Comparison of ENCODE assay signal across 14 mouse cellular contexts in the genomic region with DNA sequence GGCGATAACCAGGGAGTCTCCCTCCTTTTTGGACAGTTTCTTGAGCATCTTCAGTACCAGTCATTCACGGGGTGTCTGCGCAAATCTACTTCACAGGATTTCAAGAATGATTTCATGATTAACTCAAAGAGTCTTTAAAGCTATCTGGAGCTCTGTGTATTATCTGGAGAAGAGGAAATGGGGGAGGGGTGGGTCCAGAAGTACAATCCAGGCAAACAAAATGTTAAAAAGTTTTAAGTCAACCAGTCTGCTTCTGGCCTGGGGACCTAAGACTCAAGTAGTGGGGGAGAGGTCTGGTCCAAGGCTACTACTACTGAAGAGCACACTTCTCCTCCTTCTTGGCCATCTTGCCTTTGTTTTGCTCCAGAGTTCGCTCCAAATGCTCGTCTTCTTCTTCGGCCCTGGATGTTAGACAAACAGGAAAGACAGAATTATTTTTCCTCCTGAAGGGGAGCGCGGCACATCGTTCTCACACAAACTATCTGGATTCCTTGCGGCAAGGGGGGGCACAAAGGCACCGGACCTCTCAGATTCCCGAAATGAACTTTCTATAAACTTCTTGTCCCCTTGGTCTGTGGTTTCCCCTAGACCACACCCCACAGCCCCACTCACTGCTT. TPM values are rescaled to one million over a fixed set of nuclear protein-coding genes. Genes with fewer than 3 reads are reported as not detected.
A peak's percentile ranks its signal among the peaks of the same experiment; 100 is the strongest.
DNase-seq lines count a peak whose midpoint lies in the region; ATAC-seq lines count a peak whose summit lies in the region.
"Had no signal": no experiment of that assay in that cellular context is flagged by ENCODE, and none has a peak within 500 bp of the region (broad histone marks: within the 10 kb centered on the region; RNA-seq: fewer than 3 reads in every experiment).

No protein-coding gene starts in this region.

- DNase-seq in heart, adult 8-10 months (ENCODE audit: low spot score), result no peak
- DNase-seq in embryonic facial prominence, embryonic 11.5 days (ENCODE audit: low spot score), result no peak
- DNase-seq in hindbrain, embryonic 11.5 days (ENCODE audit: low spot score), result peak; percentile 39
- no peak for DNase-seq in urinary bladder, postnatal 36 days (ENCODE audit: low spot score in 2 of 2)
- DNase-seq in left cerebral cortex, adult 9 months (ENCODE audit: low spot score in 2 of 2), result no peak
- no peak for DNase-seq in spleen, adult 18-20 months
- DNase-seq: gastrocnemius, postnatal 10 days; heart, postnatal 4 days; left cerebral cortex, postnatal 4 days; lung, postnatal 14 days; thymus, adult 18-20 months had no signal

- H3K27me3 ChIP-seq in heart, embryonic 11.5 days (ENCODE audit: control insufficient read depth, insufficient read depth, low read length), result peaks cover 51% of the 10 kb centered on the region
- peaks cover 41% of the 10 kb centered on the region for H3K27me3 ChIP-seq in embryonic facial prominence, embryonic 11.5 days (ENCODE audit: control insufficient read depth, insufficient read depth, low read length)
- peaks cover 68% of the 10 kb centered on the region for H3K27me3 ChIP-seq in hindbrain, embryonic 11.5 days (ENCODE audit: control insufficient read depth, insufficient read depth, low read length)
- H3K27me3 ChIP-seq in midbrain, embryonic 13.5 days, result peaks cover 51% of the 10 kb centered on the region

- WGBS in heart, embryonic 11.5 days (ENCODE audit: insufficient replicate concordance), result 23% methylated on average over 12 of the region's 12 CpGs
- WGBS in embryonic facial prominence, embryonic 11.5 days, result 7% methylated on average over 12 of the region's 12 CpGs
- 6% methylated on average over 12 of the region's 12 CpGs for WGBS in hindbrain, embryonic 11.5 days
- 13% methylated on average over 12 of the region's 12 CpGs for WGBS in midbrain, embryonic 13.5 days

- ATAC-seq in heart, embryonic 11.5 days (replicated peaks; ENCODE audit: insufficient number of reproducible peaks, low FRiP score, low TSS enrichment), result no peak
- no peak for ATAC-seq in embryonic facial prominence, embryonic 11.5 days (replicated peaks; ENCODE audit: insufficient number of reproducible peaks, low FRiP score, low TSS enrichment, low read depth)
- ATAC-seq in hindbrain, embryonic 11.5 days (ENCODE audit: low FRiP score), result no peak
- ATAC-seq in midbrain, embryonic 13.5 days, result no peak

- no peaks in the 10 kb centered on the region for H3K36me3 ChIP-seq in heart, embryonic 11.5 days (ENCODE audit: control insufficient read depth, insufficient read depth, low read length)
- H3K36me3 ChIP-seq in embryonic facial prominence, embryonic 11.5 days (replicated peaks; ENCODE audit: control insufficient read depth, insufficient read depth, low read depth, low read length), result no peaks in the 10 kb centered on the region
- no peaks in the 10 kb centered on the region for H3K36me3 ChIP-seq in hindbrain, embryonic 11.5 days (ENCODE audit: control insufficient read depth, insufficient read depth, low read length)
- no peaks in the 10 kb centered on the region for H3K36me3 ChIP-seq in midbrain, embryonic 13.5 days

- H3K9me3 ChIP-seq in heart, embryonic 11.5 days (replicated peaks; ENCODE audit: control insufficient read depth, low read length), result no peaks in the 10 kb centered on the region
- no peaks in the 10 kb centered on the region for H3K9me3 ChIP-seq in embryonic facial prominence, embryonic 11.5 days (replicated peaks; ENCODE audit: control insufficient read depth, low read length)
- H3K9me3 ChIP-seq in hindbrain, embryonic 11.5 days (ENCODE audit: control insufficient read depth, low read length), result no peaks in the 10 kb centered on the region
- H3K9me3 ChIP-seq in midbrain, embryonic 13.5 days, result no peaks in the 10 kb centered on the region

- H3K4me3 ChIP-seq in heart, embryonic 11.5 days (ENCODE audit: low read depth, low read length), result no peak overlapping the region
- H3K4me3 ChIP-seq in embryonic facial prominence, embryonic 11.5 days (ENCODE audit: low read depth, low read length), result peak overlapping the region; percentile 1; the same call in 1 of the 2 replicates
- H3K4me3 ChIP-seq in hindbrain, embryonic 11.5 days (ENCODE audit: low read depth, low read length), result no peak overlapping the region
- H3K4me3 ChIP-seq in midbrain, embryonic 13.5 days (replicated peaks), result peak overlapping the region; percentile 39

- peaks cover 25% of the 10 kb centered on the region for H3K4me1 ChIP-seq in heart, embryonic 11.5 days (ENCODE audit: control insufficient read depth, insufficient read depth, low read length)
- peaks cover 3% of the 10 kb centered on the region; the same call in 1 of the 2 replicates for H3K4me1 ChIP-seq in embryonic facial prominence, embryonic 11.5 days (ENCODE audit: control insufficient read depth, insufficient read depth, low read length)
- peaks cover 4% of the 10 kb centered on the region for H3K4me1 ChIP-seq in hindbrain, embryonic 11.5 days (replicated peaks; ENCODE audit: control insufficient read depth, insufficient read depth, low read length)
- H3K4me1 ChIP-seq in midbrain, embryonic 13.5 days (replicated peaks), result peaks cover 74% of the 10 kb centered on the region

- peak overlapping the region; percentile 65 for H3K4me2 ChIP-seq in heart, embryonic 11.5 days
- H3K4me2 ChIP-seq in embryonic facial prominence, embryonic 11.5 days (ENCODE audit: low read depth, low read length), result no peak overlapping the region
- no peak overlapping the region for H3K4me2 ChIP-seq in hindbrain, embryonic 11.5 days (replicated peaks; ENCODE audit: low read depth, low read length)
- peak overlapping the region; percentile 76 for H3K4me2 ChIP-seq in midbrain, embryonic 13.5 days (replicated peaks)

- no peak overlapping the region for H3K27ac ChIP-seq in heart, embryonic 11.5 days (ENCODE audit: low read depth, low read length)
- no peak overlapping the region for H3K27ac ChIP-seq in embryonic facial prominence, embryonic 11.5 days (replicated peaks; ENCODE audit: low read depth, low read length)
- H3K27ac ChIP-seq in hindbrain, embryonic 11.5 days (ENCODE audit: low read depth, low read length), result no peak overlapping the region
- peak overlapping the region; percentile 86 for H3K27ac ChIP-seq in midbrain, embryonic 13.5 days

- H3K9ac ChIP-seq in heart, embryonic 11.5 days (ENCODE audit: low read depth, low read length), result no peak overlapping the region
- H3K9ac ChIP-seq in embryonic facial prominence, embryonic 11.5 days (replicated peaks; ENCODE audit: low read length), result peak overlapping the region; percentile 43; the same call in 1 of the 2 replicates
- no peak overlapping the region for H3K9ac ChIP-seq in hindbrain, embryonic 11.5 days (ENCODE audit: low read depth, low read length)
- H3K9ac ChIP-seq in midbrain, embryonic 13.5 days (replicated peaks), result peak overlapping the region; percentile 66

RNA-seq across cellular contexts. Expression of a gene that starts 3.9 kb away (rescaled TPM):
- polyA plus RNA-seq in heart, embryonic 11.5 days (2014; fragmentation: Nextera tagmentation; extraction: Ambion mirVana), result 0.17 and 0.40 TPM in 2 replicates
- not detected for total RNA-seq in heart, adult 8-10 months (2022)
- 5.9 and 9.4 TPM in 2 replicates for polyA plus RNA-seq in embryonic facial prominence, embryonic 11.5 days (2014; fragmentation: Nextera tagmentation; extraction: Ambion mirVana)
- 2.0 and 3.0 TPM in 2 replicates for polyA plus RNA-seq in hindbrain, embryonic 11.5 days (2014; fragmentation: Nextera tagmentation; extraction: Ambion mirVana)
- polyA plus RNA-seq in midbrain, embryonic 13.5 days (2015; fragmentation: Nextera tagmentation; extraction: Ambion mirVana), result 23.2 and 23.5 TPM in 2 replicates
- total RNA-seq: adrenal gland, adult 18-20 months; gastrocnemius, postnatal 10 days had no signal

Comparison
In these comparisons a context has a peak if more than half of its experiments do, and no peak if none do; other contexts are left out.
1. H3K4me2 ChIP-seq: peak in heart, embryonic 11.5 days (single experiment) and midbrain, embryonic 13.5 days (single experiment); none in embryonic facial prominence, embryonic 11.5 days (single experiment) and hindbrain, embryonic 11.5 days (single experiment).
2. H3K4me3 ChIP-seq: peak in embryonic facial prominence, embryonic 11.5 days (single experiment) and midbrain, embryonic 13.5 days (single experiment); none in heart, embryonic 11.5 days (single experiment) and hindbrain, embryonic 11.5 days (single experiment).
3. H3K9ac ChIP-seq: peak in embryonic facial prominence, embryonic 11.5 days (single experiment) and midbrain, embryonic 13.5 days (single experiment); none in heart, embryonic 11.5 days (single experiment) and hindbrain, embryonic 11.5 days (single experiment).